Mouse (Mus musculus) megakaryocyte, embryonic 14.5 days (primary cell): Measurements from ENCODE around the gene Lekr1.

Experiments used
- FLI1 ChIP-seq: IDR thresholded peaks from 2 replicates; pipeline ENCODE4 v1.6.1; 2012; ENCODE audit warnings: low read length, inconsistent platforms, mixed read lengths
- GATA1 ChIP-seq: IDR thresholded peaks from 3 replicates; pipeline ENCODE4 v1.6.1; 2012; ENCODE audit warnings: mixed read lengths, low read length, inconsistent platforms, borderline replicate concordance

DNA sequence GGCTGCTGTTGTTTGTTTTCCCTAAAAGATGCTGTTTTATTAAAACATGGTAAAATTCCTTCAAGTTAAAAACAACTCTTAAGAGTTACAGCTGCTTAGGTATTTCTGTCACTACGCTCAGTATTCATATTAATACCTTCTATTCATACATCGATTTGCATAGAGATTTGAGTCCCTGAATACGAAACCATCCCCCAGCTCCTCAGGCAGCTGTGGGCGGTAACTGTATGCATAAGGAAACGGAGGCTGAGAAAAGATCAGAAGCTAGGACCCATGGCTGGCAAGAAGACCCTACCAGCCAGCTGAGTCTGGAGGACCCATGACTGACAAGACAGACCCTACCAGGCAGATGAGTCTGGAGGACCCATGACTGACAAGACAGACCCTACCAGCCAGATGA, 189.5 kb downstream of the Lekr1 start:
- no peak for TF ChIP-seq GATA1
- no peak for TF ChIP-seq FLI1
